Mouse (Mus musculus) kidney, adult 8-10 months (tissue): ENCODE results near the gene Zfp668.
"Not testable (repeated sequence)": the region's sequence is repeated elsewhere in the genome, so short reads cannot be mapped to it uniquely, and the experiment has no call there.

ENCODE experiments used
- DNase-seq, 2 experiments: peaks; one replicate each; pipeline ENCODE4 v3.0.0; 2022

Gene Zfp668

DNA sequence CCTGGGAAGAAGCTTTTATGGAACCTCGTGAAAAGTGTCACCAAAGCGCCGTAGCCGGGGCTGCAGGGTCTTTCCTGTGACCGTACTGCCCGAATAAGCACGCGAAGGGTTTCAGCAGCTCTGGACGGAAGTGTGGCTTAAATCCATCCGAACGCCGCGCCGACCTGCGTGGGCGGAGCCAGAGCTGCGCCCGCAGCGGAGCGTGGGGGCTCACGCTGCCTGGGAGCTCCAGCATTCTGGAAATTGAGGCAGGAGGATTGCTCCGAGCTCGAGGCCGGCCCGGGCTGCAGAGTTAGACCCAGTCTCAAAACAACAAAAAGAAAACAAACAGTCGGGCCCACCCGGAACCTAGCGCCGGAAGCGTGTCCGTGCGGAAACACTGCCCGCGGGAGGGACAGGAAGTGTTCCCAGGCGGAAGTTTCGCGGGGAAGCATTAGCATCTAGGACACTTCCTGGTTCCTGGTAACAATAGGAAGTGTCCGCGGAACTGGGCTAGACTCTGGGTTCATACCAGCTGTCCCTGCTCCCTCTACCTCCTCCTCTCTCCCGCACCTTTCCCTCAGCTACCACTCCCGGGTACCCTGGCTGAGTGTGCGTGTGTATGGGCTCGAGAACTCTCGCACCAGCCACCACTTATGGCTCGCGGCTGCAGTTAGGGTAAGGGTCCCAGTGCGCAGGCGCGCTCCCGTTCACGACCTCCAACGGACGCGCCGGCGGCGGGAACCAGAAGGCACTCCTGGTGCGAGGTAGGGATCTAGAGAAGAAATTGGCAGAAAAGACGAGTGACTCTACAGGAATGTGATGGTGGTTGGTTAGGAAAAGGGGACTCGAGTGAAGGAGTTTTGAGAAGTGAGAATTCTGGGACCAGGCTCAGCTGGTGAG lies at the start of gene Zfp668:
Gene Zfp668 (minus strand): TSS at position 362 of the 882 bp plus-strand sequence.
- peak; percentile 86 to 90 for DNase-seq

DNA sequence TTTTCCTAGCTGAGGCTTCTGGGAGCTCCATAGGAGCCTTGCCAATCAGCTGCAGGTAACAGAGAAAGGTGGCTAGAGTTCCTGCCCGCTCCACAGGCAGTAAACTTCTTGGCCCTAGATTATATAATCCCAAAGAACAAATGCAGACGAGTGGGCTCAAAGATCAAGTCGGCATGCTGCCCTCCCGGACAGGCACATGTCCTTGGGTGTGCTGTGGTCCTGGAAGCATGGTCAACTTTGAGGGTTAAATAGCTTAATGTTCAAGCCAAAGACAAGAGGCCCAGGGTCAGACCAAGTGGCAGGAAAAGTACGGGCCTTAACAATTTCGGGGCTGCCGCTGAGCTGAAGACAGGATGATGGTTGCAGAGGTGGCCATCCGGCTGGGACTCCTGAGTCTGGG lies 49.4 kb upstream of the Zfp668 start:
- DNase-seq = peak; percentile 86 to 91

DNA sequence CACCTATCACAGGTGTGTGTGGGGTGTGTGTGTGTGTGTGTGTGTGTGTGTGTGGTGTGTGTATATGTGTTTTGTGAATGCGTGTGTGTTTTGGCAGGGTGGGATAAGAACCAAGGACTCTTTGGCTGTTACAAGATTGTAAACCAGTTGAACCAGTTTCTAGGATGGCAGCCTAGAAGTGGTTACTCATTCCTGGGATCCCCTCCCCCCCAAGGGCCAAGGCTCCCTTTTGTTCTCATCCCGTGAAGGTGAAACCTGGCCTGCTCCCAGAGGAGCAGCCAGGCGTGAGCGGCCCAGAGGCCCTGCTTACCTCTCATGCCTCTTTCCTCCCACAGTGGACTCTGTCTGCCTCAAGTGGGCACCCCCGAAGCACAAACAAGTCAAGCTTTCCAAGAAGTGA lies 48.6 kb upstream of the Zfp668 start:
- peak; percentile 92 to 93 for DNase-seq

DNA sequence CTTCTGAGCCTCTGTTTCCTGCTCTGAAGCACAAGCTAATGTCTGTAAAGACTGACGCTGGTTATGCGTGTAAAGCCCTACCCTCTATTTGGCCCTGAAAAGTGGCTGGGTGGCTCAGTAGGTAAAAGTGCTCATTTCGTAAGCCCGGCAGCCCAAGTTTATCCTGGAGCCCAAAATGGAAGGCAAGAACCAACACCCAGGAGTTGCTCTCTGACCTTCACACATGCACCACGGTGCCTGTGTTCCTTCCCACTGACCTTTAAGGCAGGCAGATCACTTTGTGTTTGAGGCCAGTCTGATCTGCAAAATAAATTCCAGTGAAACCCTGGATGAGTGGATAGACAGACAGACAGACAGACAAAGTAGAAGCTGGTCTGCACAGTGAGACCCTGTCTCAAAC lies 47.1 kb upstream of the Zfp668 start:
- no peak for DNase-seq

DNA sequence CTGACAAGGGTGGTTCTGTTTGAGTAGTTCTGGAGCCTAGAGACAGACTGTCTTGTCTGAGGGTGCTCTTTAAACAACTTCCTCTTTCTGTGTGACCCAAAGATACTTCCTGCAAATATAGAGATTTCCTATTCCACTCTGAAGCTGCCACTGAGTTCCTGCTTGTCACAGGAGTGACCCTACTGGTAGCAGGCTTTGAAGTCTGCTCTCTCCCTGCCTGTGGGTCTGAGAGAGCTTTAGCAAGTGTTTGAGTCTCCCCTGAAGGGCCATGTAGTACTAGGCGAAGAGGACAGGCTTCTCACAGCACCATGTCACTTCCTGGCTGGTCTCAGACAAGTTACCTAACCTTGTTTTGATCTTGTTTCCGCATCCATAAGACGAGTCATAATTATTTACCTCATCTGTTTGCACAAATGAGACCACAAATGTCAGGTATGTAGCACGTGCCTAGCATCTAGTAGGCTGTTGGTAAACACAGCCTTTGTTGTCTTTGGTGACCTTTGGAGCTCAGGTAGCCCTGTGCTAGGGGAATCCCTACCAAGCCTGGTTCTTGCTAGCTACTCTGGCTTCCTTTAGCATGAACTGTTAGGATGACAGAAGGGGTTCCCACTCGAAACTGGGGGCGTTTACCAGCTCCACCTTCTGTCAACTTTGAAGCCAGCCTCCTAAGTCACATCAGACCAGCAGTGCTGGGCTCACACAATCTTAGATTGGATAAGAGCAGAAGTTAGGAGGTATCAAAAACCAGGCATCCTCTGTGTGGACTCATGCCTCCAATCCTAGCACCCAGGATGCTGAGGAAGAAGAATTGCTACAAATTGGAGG lies 46.0 kb upstream of the Zfp668 start:
- no peak for DNase-seq

DNA sequence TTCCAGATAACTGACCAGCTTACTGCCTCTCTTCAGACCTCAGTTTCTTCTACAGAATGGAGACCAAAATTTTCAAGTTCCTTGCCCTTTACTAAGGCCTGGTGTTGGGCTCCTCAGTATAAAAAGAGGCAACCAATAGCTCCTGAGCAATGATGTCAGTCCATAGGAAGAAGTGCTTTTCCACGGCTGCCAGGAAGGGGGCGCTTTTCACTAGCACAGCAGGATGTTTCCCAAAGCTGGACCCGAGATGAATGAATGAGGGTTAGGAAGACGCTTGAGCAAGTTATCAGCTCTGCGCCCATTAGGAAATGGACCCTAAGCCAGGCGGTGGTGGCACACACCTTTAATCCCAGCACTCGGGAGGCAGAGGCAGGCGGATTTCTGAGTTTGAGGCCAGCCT lies 44.9 kb upstream of the Zfp668 start:
- DNase-seq = peak in 1 of 2 experiments; percentile 64

DNA sequence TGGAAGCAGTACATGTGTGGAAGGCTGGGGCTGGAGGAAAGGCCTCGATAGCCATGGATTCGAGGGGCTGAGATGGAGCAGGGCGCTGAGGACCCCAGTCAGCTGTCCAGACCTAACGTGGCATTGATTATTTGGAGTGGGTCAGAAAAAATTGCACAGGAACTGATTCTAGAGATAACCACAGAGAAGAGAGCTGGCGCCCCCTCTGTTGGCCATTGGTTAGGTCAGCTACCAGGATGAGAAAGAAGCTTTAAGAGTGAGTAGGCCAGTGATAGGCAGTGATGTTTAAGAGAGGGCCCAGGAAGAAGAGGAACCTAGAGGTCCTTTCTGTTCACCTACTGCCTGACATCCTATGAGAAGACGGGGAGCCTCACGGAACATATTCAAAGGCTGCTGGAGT lies 42.7 kb upstream of the Zfp668 start:
- peak in 1 of 2 experiments; percentile 45 for DNase-seq

DNA sequence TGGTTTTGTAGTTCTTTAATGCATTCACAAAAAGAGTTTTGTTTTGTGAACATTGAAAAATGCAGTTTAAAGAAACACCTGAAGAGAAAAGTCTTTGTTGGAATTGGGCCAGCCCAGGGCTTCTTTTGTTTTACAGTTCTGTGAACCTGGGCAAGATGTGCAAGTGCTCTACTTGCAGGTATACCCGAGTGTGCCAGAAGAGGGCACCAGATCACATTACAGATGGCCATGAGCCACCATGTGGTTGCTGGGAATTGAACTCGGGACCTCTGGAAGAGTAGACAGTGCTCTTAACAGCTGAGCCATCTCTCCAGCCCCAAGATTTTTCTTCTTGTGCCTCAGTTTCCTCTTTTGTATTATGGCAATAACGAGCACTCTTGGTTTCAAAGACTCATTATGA lies 41.6 kb upstream of the Zfp668 start:
- DNase-seq = peak in 1 of 2 experiments; percentile 80

DNA sequence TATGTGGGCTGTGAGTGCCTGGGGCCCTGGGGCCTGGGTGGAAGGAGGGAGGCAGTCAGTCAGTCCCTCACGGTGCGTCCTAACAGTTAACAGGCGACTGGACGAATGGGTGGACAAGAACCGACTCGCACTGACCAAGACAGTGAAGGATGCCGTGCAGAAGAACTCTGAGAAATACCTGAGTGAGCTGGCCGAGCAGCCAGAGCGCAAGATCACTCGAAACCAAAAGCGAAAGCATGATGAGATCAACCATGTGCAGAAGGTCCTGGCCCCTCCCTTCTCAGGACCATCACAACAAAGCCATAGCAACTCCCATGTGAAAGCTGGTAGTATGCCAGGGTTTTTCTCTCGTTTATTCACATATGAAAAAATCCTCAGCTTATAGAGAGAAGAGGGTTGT lies 38.7 kb upstream of the Zfp668 start:
- DNase-seq = no peak

DNA sequence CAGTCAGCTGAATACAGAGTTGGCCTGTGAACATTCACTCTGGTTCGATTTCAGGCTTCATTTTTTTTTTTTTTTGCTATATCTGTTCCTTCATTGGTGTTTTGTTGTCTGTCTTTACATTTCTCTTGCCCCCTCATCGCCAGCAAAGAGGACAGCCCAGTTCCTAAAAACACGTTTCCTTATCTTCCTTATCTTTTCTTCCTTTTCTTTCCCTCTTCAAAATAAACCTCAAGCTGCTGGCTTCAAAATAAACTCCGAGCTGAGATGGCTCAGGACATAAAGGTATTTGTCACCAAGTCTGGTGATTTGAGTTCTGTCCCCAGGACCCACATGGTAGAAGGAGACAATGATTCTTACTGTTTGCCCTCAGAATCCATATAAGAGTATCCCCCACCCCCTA lies 36.3 kb upstream of the Zfp668 start:
- DNase-seq = no peak

DNA sequence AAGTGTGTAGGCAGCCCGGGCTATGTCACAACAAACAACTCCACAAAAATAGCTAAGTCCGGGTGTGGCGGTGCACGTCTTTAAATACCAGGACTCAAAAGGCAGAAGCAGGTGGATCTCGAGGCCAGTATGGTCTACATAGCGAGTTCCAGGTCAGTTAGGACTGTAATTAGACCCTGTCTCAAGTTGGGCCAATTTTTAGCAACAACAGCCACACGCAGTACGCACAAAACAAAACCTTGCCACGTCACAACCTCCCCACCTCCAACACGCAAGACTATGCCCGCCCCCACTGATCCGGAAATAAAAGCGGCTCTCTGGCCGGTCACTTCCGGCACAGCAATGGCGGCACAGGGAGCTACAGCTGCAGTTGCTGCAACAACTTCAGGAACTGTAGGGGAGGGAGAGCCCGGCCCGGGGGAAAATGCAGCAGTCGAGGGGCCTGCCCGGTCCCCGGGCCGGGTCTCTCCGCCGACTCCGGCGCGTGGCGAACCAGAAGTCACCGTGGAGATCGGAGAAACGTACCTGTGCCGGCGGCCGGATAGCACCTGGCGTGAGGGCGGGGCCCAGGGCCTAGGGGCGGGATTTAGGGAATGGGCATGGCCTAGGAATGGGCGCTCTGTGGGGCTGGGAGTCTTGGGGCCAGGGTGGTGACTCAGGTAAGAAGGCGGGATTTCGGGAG lies 35.7 kb upstream of the Zfp668 start, which contains the start of gene Kat8:
Gene Kat8 (plus strand): TSS at position 327 of the 682 bp plus-strand sequence.
- peak; percentile 87 to 89 for DNase-seq

DNA sequence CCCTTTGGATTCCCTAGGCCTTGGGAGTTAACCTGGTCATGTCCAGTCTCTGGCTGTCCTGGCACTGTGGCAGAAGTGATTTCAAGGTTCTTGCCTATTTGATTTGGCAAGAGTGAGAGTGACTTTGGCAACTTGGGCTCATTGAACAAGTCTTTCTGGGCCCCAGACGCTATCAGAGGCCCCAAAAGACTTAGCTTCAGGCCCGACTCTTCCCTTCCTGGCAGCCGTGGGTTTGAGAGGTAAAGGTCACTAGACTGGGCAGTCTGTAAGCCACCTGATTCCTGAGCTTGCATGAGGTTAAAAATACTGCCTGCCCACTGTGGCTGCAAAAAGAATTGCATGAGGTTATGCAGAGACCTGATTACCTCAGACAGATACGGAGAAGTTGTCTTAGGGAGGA lies 32.0 kb upstream of the Zfp668 start:
- DNase-seq = no peak

DNA sequence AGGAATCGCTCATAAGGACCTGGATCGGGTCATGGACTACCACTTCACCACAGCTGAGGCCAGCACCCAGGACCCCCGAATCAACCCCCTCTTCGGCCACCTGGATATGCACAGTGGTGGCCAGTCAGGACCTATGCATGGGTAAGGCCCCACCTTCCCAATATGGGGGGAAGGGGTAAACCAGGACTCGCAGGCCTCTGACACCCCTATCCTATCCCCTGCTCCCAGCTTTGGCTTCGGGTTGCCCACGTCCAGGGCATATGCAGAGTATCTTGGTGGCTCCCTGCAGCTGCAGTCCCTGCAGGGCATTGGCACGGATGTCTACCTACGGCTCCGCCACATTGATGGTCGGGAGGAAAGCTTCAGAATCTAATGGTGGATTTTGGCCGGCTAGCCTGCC lies 31.3 kb upstream of the Zfp668 start:
- no peak for DNase-seq

DNA sequence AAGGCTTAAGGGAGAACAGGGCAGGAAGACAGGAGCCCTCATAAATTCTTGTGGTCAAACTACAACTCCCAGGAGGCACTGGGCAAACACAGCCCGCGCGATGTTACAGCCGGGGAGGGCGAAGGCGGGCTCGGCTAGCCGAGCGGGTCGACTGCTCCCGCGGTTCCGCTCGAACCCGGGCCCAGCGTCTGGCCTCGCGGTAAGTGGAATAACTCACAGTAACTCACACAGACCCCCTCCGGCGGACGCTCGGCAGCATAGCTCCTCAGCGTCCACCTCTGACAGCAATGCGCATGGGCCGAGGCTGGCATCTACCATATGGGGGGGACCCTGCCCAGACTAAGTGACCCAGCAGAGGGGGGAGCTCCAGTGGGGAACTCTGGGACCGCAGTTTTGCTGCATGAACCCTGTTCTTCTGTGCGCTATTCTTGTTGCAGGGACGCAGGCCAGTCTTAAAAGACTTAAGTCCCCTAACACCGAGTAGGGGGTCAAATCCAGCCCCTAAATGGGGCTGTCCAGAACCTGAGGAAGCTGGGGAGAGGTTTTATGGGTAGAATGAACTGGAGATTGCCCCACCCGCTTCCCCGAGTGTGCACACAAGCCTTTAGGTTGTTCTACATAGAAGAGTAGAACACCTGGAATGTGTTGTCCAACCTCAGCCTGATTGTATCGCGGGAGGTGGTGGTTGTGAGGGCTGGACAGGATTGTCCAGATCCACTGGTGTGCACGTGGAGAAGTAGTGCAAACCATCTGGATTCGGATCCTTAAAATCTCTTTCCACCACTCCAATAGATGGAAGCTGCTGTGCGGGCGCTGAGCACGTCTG lies 27.6 kb upstream of the Zfp668 start, which contains the start of gene Bckdk:
Gene Bckdk (plus strand): TSS at position 112 of the 826 bp plus-strand sequence.
- DNase-seq = peak; percentile 68 to 76

DNA sequence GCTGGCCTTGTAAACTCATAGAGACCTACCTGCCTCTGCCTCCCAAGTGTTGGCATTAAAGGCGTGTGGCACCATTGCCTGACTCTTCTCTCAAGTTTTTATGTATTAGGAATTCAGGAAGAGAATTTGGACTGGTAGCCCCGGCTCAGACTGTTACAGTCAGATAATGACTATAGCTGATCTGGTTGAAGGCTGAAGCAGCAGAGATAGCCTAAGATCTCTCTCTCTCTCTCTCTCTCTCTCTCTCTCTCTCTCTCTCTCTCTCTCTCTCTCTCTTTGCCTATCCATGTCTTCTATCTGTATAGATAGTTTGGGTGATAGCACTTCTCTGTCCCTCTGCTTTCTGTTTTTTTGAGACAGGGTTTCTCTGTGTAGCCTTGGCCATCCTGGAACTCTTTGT lies 25.1 kb upstream of the Zfp668 start:
- DNase-seq = no peak

DNA sequence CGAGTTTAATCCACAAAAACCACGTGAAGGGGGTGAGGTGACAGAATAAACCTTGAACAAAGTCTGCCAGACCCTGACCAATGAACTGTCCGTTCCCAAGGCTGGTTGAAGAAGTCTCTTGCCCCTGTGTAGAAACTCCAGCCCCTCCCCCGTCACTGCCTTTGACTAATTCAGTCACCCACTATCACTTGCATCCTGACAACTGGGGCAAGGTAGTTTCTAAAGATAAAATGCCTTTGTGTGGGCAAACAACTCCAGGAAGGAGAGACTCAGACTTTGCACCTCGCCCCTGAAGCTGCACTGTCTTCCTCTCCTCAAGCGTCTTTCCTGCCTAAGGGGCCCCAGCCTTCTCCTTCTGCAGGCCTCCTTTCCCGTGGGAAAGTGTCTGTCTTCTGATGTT lies 23.4 kb upstream of the Zfp668 start:
- no peak for DNase-seq

DNA sequence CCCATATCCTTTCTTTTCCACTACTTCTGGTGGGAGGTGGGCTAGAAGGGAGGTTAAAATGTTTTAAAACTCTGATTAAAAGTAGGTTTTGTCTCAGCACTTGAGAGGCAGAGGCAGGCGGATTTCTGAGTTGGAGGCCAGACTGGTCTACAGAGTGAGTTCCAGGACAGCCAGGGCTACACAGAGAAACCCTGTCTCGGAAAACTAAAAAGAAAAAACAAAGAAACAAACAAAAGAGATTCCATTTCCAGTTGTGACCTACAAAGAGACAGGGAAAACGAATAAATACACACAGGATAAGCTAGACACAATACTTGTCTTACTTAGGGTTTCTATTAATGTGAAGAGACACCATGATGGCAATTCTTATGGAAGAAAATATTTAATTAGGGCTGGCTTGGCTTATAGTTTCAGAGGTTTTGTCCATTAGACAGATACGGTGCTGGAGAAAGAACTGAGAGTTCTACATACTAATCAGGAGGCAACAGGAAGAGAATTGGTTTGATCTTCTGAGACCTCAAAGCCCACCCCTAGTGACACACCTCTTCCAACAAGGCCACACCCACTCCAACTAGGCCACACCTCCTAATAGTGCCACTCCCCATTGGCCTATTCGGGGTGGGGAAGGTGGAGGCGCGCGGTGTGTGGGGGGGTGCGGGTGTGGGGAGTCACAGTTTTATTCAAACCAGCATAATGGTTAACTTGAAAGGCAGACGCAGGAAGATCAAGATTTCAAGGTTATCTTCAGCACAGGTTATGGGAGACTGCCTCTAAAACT lies 21.7 kb upstream of the Zfp668 start:
- no peak for DNase-seq

DNA sequence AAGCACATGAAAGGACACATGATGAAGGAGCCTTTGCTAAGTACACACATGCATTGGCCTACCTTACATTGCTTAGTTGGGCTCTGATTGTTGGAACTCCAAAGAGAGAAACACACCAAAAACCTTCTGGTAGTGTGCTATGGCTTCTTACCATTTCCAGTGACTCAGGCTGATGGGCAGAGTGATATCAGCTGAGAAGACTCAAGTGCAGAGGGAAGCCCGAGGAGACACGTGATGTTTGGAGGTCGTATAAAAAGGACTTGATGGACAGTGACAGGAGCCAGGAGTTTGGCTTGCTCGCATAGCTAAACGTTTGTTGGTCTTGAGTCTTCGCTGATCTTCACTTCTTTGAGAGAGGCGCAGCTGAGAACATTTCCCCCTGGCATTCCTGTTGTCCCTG lies 20.9 kb upstream of the Zfp668 start:
- DNase-seq = no peak

DNA sequence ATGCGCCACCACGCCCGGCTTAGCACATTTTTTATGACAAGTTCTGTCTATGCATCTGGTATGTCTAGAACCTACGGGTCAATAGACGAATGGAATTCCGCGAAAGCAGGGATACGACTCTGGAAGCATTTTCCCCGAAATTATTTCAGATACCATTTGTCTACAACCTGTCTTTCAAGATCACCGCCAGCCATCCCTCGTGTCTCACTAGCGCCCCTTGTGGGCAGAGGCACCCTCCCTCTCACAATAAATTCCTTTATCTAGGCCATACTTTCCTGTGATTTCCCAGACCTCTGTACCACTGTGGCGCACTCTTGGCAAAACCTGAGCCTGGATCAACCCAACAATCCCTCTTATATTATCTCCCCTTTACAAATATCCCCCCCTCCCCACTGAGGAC lies 19.8 kb upstream of the Zfp668 start:
- peak in 1 of 2 experiments; percentile 69 for DNase-seq

DNA sequence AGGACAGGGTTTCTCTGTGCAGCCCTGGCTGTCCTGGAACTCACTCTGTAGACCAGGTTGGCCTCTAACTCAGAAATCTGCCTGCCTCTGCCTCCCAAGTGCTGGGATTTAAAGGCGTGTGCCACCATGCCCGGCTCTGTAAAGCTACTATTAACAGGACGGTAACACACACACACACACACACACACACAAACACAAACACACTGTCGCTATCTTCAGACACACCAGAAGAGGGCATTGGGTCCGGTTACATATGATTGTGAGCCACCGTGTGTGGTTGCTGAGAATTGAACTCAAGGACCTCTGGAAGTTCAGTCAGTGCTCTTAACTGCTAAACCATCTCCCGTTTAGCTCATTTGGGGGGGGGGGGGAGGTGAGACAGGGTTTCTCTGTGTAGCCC lies 19.3 kb upstream of the Zfp668 start:
- DNase-seq = not testable (repeated sequence)

DNA sequence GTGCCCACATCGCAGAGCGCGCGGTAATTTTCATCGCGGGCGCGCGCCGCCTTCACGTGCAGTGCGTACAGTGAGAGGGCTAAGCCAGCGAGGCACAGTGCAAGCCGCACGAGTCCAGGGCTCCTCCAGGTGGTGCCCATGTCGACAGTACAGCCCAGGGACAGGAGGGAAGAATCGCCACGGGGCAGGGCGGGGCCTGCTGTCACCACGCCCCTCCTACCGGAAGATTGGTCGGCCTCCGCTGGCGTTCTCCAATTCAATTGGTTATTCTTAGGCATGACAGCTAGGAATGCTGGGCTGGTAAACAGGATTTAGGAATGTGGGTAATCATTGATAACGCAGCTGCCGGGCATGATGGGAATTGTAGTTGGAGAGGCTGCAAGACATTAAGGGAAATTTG lies 18.8 kb upstream of the Zfp668 start, which contains the start of the genes Gm21974 and Vkorc1:
Gene Gm21974 (minus strand): TSS at position 13 of the 400 bp plus-strand sequence.
Gene Vkorc1 (minus strand): TSS at position 176 of the 400 bp plus-strand sequence.
- peak; percentile 99 for DNase-seq
